16 mouse cellular contexts compared by ENCODE assay signal in the genomic region with DNA sequence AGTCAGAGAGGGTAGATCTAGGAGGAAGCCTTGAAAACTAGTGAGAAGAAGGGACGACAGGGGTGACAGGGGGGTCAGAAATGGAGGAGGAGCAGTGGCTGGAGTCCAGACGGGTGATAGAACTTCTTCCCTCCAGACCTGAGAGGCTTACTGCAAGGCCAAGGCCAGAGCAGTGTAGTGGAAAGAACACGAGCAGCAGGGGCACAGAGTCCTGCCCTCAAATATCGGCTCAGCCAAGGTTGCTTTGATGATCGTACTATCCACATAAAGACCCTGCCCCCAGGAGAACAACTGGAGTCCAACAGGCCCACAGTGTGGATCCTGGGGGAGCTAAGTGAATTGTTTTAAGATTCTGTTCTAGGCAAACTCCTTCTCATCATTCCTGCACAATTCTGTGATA. TPM values are rescaled to one million over a fixed set of nuclear protein-coding genes. Genes with fewer than 3 reads are reported as not detected.
A peak's percentile ranks its signal among the peaks of the same experiment; 100 is the strongest.
DNase-seq lines count a peak whose midpoint lies in the region; TF ChIP-seq lines count a peak whose summit lies in the region.
"Had no signal": no experiment of that assay in that cellular context is flagged by ENCODE, and none has a peak within 500 bp of the region (broad histone marks: within the 10 kb centered on the region; RNA-seq: fewer than 3 reads in every experiment).

No protein-coding gene starts in this region.

- H3K4me1 ChIP-seq in liver, adult 2 months (ENCODE audit: control insufficient read depth, insufficient read depth, low read length): peaks cover 70% of the 10 kb centered on the region

- peaks cover 17% of the 10 kb centered on the region; the same call in 1 of the 2 replicates for H3K79me2 ChIP-seq in liver, adult 2 months (ENCODE audit: control insufficient read depth, insufficient read depth, low read length)

- H3K27me3 ChIP-seq in liver, adult 2 months (ENCODE audit: control insufficient read depth, insufficient read depth, low read length): no peaks in the 10 kb centered on the region
- H3K27me3 ChIP-seq: CH12.LX had no signal

- H3K27ac ChIP-seq in liver, adult 2 months (replicated peaks; ENCODE audit: insufficient read depth, low read depth, low read length): peak overlapping the region; percentile 74

- H3K36me3 ChIP-seq in liver, adult 2 months (ENCODE audit: control insufficient read depth, insufficient read depth, low read length): peaks cover 51% of the 10 kb centered on the region
- H3K36me3 ChIP-seq: G1E had no signal

- peak; percentile 66 for DNase-seq in heart, adult 11 months
- DNase-seq in heart, adult 9 months (ENCODE audit: low spot score in 2 of 2): no peak
- peak; percentile 54 for DNase-seq in liver, adult 2 months (ENCODE audit: extremely low read depth, low read depth, low spot score)
- no peak for DNase-seq in liver
- DNase-seq: adrenal gland, adult 2 months; adrenal gland, adult 8-10 months; adrenal gland, postnatal 10 days; adrenal gland, postnatal 14 days; adrenal gland, postnatal 25 days; adrenal gland, postnatal 36 days; B cell, adult 2 months; cerebellum, adult 11 months; cerebellum, adult 11-12 months; cerebellum, adult 18-20 months had no signal

- 20% methylated on average over 5 of the region's 5 CpGs for WGBS in liver, adult 2 months

- no peak for TF ChIP-seq POLR2A in liver, adult 2 months (IDR thresholded peaks at IDR 0.05; ENCODE audit: extremely low read depth, insufficient read depth, low read length)

- no peak for TF ChIP-seq CTCF in liver, adult 2 months (IDR thresholded peaks at IDR 0.05; ENCODE audit: low read depth, low read length)

- H3K4me3 ChIP-seq in liver, adult 2 months (ENCODE audit: insufficient read depth, low read depth, low read length): no peak overlapping the region

- H3K9ac ChIP-seq in liver, adult 2 months (ENCODE audit: low read depth, low read length): no peak overlapping the region

RNA-seq across cellular contexts. Expression of a gene that starts 33.4 kb away (rescaled TPM):
- total RNA-seq in liver, adult 2 months (2014; rRNA removed): 254 and 300 TPM in 2 replicates
- 110 and 114 TPM in 2 replicates for polyA plus RNA-seq in liver, adult 2 months (2012; rRNA removed)

Comparison
In these comparisons a context has a peak if more than half of its experiments do, and no peak if none do; other contexts are left out.
1. DNase-seq: peak in heart, adult 11 months (single experiment) and liver, adult 2 months (single experiment); none in heart, adult 9 months (0 of 2) and liver (single experiment).